Mouse (Mus musculus) spleen, adult 2 months (tissue): ENCODE measurements around the gene Eloa. TPM values are rescaled to one million over a fixed set of nuclear protein-coding genes. Genes with fewer than 3 reads are reported as not detected.

Source experiments
- DNase-seq, 2 experiments: peaks; one replicate each; pipeline versions ENCODE4 v3.0.0 to v3.0.0-alpha.2; 2012 to 2021; ENCODE audit warnings: low spot score in 2 of 2, low read depth in 1 of 2
- H3K27ac ChIP-seq: fragments of 200-500 bp; 2 replicates; pipeline ENCODE4 v1.5.1; 2012; ENCODE audit warnings: low read length, inconsistent platforms; ENCODE audit not compliant: insufficient read depth
- H3K27me3 ChIP-seq: fragments of 200-500 bp; 2 replicates; pipeline ENCODE4 v1.6.1; 2012; ENCODE audit warnings: mild to moderate bottlenecking, moderate library complexity, low read length, inconsistent platforms; ENCODE audit not compliant: control insufficient read depth, insufficient read depth
- H3K36me3 ChIP-seq: fragments of 200-500 bp; 2 replicates; pipeline ENCODE4 v1.6.1; 2012; ENCODE audit warnings: mild to moderate bottlenecking, low read length, inconsistent platforms; ENCODE audit not compliant: control insufficient read depth, insufficient read depth
- H3K4me1 ChIP-seq: fragments of 200-500 bp; 2 replicates; pipeline ENCODE4 v1.6.1; 2011; ENCODE audit warnings: inconsistent platforms; ENCODE audit not compliant: control insufficient read depth, insufficient read depth, insufficient read length
- H3K4me3 ChIP-seq: fragments of 200-500 bp; 2 replicates; pipeline ENCODE4 v1.5.1; 2011; ENCODE audit warnings: mild to moderate bottlenecking, inconsistent platforms; ENCODE audit not compliant: insufficient read depth, insufficient read length; ENCODE audit errors: extremely low read depth
- CTCF ChIP-seq: fragments of 200-500 bp; IDR thresholded peaks from 2 replicates; pipeline ENCODE4 v1.5.1; 2011; ENCODE audit warnings: mild to moderate bottlenecking, inconsistent platforms; ENCODE audit not compliant: insufficient read depth, insufficient read length, insufficient replicate concordance; ENCODE audit errors: extremely low read depth
- POLR2A ChIP-seq: fragments of 200-500 bp; IDR thresholded peaks from 2 replicates; pipeline ENCODE4 v1.6.1; 2011; ENCODE audit warnings: low read depth, low read length, inconsistent platforms
- WGBS: fragments of 180-500 bp; shearing (Covaris S2); methylation state at CpG from one replicate; pipeline ENCODE4 v1.1.7; 2018; 5-methylcytosine and 5-hydroxymethylcytosine counted together
- polyA plus RNA-seq: library from polyadenylated mRNA; depleted of rRNA; stranded (reverse); fragments of >200 nt; gene quantifications from 2 replicates; pipeline ENCODE4 v1.2.3, GENCODE M21; 2012

Eloa gene
- polyA plus RNA-seq, 1 experiment, result 8.6 TPM

DNA sequence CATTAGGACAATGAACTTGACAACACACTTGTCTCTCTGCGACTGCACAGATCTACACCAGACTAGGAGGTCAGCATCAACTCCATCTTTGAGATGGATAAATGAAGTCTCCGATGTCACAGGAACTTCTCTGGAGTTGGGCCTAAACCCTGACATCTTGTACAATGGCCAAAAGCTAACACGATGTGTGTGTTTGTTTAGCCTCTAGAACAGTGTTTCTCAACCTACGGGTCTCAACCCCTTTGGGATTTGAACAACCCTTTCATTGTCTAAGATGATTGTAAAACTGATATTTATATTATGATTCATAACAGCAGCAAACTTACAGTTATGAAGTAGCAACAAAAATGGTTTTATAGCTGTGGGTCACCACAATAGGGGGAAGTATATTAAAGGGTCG is 36.4 kb upstream of the Eloa start:
- Histone ChIP-seq H3K27me3 (no peaks in the 10 kb centered on the region), H3K4me3 (no peak overlapping the region), H3K36me3 (no peaks in the 10 kb centered on the region), H3K27ac (no peak overlapping the region), H3K4me1 (no peaks in the 10 kb centered on the region; the same call in 1 of the 2 replicates)
- 77% methylated on average over 5 of the region's 5 CpGs for WGBS
- TF ChIP-seq POLR2A (no peak), CTCF (no peak)
- no peak for DNase-seq

DNA sequence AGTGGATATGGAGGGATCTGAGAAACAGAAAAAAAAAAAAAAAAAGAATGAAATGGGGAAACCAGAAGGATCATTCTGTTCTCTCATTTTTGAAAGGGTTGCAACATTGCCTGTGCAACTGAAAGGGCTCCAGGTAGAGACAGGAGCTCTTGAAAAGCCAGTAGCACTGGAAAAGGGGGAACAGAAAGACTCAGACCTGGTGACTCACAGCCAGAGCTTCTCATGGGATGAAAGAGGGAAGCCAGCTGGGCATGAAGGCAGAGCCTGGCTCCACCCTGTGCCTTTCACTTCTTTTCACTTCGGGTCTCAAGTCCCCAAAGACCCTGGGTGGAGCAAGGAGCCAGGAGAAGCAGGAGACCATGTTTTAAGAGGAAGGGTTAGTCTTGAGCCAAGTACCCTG is 34.5 kb upstream of the Eloa start:
- no peak overlapping the region for H3K4me3 ChIP-seq
- WGBS, result 21% methylated on average over 1 of the region's 1 CpGs

GRCm38 (mm10) chr4:136053843-136054242 is 32.3 kb upstream of the Eloa start:
- H3K36me3 ChIP-seq, result peaks cover 19% of the 10 kb centered on the region
- H3K4me1 ChIP-seq, result no peaks in the 10 kb centered on the region; the same call in 1 of the 2 replicates
- no peak overlapping the region for H3K4me3 ChIP-seq
- no peaks in the 10 kb centered on the region for H3K27me3 ChIP-seq
- 73% methylated on average over 5 of the region's 5 CpGs for WGBS
- TF ChIP-seq POLR2A (no peak), CTCF (no peak)
- DNase-seq, result no peak
- H3K27ac ChIP-seq, result no peak overlapping the region

More for the DNA sequence above, 34.5 kb upstream of the Eloa start:
- Histone ChIP-seq H3K27me3 (no peaks in the 10 kb centered on the region), H3K27ac (no peak overlapping the region), H3K4me1 (no peaks in the 10 kb centered on the region; the same call in 1 of the 2 replicates), H3K36me3 (peaks cover 3% of the 10 kb centered on the region)
- DNase-seq, result no peak
- TF ChIP-seq CTCF (no peak), POLR2A (no peak)

- peak within 1 kb of the TSS; percentile 64; the same call in 1 of the 2 replicates for H3K27ac ChIP-seq
- H3K36me3 ChIP-seq, result peaks cover 22% of the 10 kb centered on the region
- H3K4me3 ChIP-seq, result peak within 1 kb of the TSS; percentile 92
- H3K4me1 ChIP-seq, result no peaks in the 10 kb centered on the region; the same call in 1 of the 2 replicates
- H3K27me3 ChIP-seq, result no peaks in the 10 kb centered on the region
- peak; percentile 91 to 92 for DNase-seq
- TF ChIP-seq CTCF, result peak; percentile 82
- TF ChIP-seq POLR2A, result peak; percentile 83
- under 1% methylated on average over 21 of the region's 21 CpGs for WGBS
These were observed 31.7 kb upstream of the Eloa start, which contains the start of gene Rpl11 for GRCm38 (mm10) chr4:136053247-136053596. Rpl11 (minus strand) TSS chr4:136053428.

- Histone ChIP-seq H3K4me1 (no peaks in the 10 kb centered on the region; the same call in 1 of the 2 replicates), H3K36me3 (peaks cover 22% of the 10 kb centered on the region), H3K27me3 (no peaks in the 10 kb centered on the region), H3K4me3 (peak overlapping the region; percentile 92), H3K27ac (peak overlapping the region; percentile 64; the same call in 1 of the 2 replicates)
- no peak for TF ChIP-seq POLR2A
- DNase-seq, result peak in 1 of 2 experiments; percentile 27
- under 1% methylated on average over 50 of the region's 50 CpGs for WGBS
These were observed 31.1 kb upstream of the Eloa start for GRCm38 (mm10) chr4:136052534-136053246.

GRCm38 (mm10) chr4:136052060-136052459 is 30.5 kb upstream of the Eloa start:
- DNase-seq, result no peak
- Histone ChIP-seq H3K4me3 (peak overlapping the region; percentile 92; the same call in 1 of the 2 replicates), H3K4me1 (no peaks in the 10 kb centered on the region; the same call in 1 of the 2 replicates), H3K36me3 (peaks cover 22% of the 10 kb centered on the region), H3K27me3 (no peaks in the 10 kb centered on the region), H3K27ac (no peak overlapping the region)
- TF ChIP-seq POLR2A (no peak), CTCF (no peak)
- 0% methylated on average over 3 of the region's 3 CpGs for WGBS

DNA sequence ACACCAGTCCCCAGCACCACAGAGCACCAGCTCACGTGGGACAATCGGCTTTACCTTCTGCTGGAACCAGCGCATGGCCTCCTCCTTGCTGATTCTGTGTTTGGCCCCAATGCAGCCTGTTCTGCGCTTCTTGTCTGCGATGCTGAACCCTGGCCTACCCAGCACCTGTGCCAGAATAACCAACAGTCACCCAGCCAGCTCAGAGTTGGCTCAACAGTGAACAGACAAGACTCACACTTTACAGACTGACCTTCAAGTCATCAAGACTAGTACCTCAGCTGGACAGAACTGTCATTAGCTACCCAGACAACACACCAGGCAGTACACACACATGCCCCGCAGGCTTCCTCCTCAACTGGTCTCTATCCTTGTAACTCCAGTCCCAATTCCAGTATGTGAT is 28.7 kb upstream of the Eloa start:
- Histone ChIP-seq H3K27me3 (no peaks in the 10 kb centered on the region), H3K4me3 (no peak overlapping the region), H3K36me3 (peaks cover 22% of the 10 kb centered on the region), H3K4me1 (no peaks in the 10 kb centered on the region; the same call in 1 of the 2 replicates), H3K27ac (no peak overlapping the region)
- DNase-seq, result no peak
- WGBS, result 96% methylated on average over 6 of the region's 6 CpGs
- TF ChIP-seq CTCF (no peak), POLR2A (no peak)
